Mouse (Mus musculus): Measurements from ENCODE around the gene Rere. TPM values are rescaled to one million over a fixed set of nuclear protein-coding genes. Genes with fewer than 3 reads are reported as not detected.

The Rere gene
- polyA plus RNA-seq, 1 experiment from 2014 or later, result 23.7 TPM

- no peaks in the 10 kb centered on the region for H3K27me3 ChIP-seq (replicated peaks)
- H3K36me3 ChIP-seq, result no peaks in the 10 kb centered on the region
- 57% methylated on average over 5 of the region's 5 CpGs for WGBS
- no peak overlapping the region for H3K4me3 ChIP-seq (replicated peaks)
- H3K9me3 ChIP-seq, result no peaks in the 10 kb centered on the region
- peaks cover 23% of the 10 kb centered on the region for H3K4me1 ChIP-seq
- H3K4me2 ChIP-seq, result no peak overlapping the region
- no peak overlapping the region for H3K9ac ChIP-seq
- peak overlapping the region; percentile 23; the same call in 1 of the 2 replicates for H3K27ac ChIP-seq
- no peak for ATAC-seq (ENCODE audit: insufficient read depth, low FRiP score, low read depth)
Measured at GRCm38 (mm10) chr4:150461011-150461410, 179.6 kb downstream of the Rere start.

- ATAC-seq (ENCODE audit: insufficient read depth, low FRiP score, low read depth), result peak; percentile 47; the same call in 1 of the 2 replicates
- Histone ChIP-seq H3K4me1 (peaks cover 23% of the 10 kb centered on the region), H3K9me3 (no peaks in the 10 kb centered on the region), H3K4me3 (replicated peaks) (no peak overlapping the region), H3K4me2 (no peak overlapping the region), H3K27me3 (replicated peaks) (no peaks in the 10 kb centered on the region), H3K9ac (no peak overlapping the region), H3K36me3 (no peaks in the 10 kb centered on the region), H3K27ac (no peak overlapping the region; the same call in 1 of the 2 replicates)
- 29% methylated on average over 6 of the region's 6 CpGs for WGBS
Measured at GRCm38 (mm10) chr4:150461427-150462189, 180.2 kb downstream of the Rere start.

GRCm38 (mm10) chr4:150462367-150462766 lies 180.9 kb downstream of the Rere start:
- peaks cover 23% of the 10 kb centered on the region for H3K4me1 ChIP-seq
- no peak overlapping the region for H3K9ac ChIP-seq
- H3K27me3 ChIP-seq (replicated peaks), result no peaks in the 10 kb centered on the region
- no peaks in the 10 kb centered on the region for H3K9me3 ChIP-seq
- H3K4me3 ChIP-seq (replicated peaks), result no peak overlapping the region
- WGBS, result 29% methylated on average over 4 of the region's 4 CpGs
- peak overlapping the region; percentile 64 for H3K27ac ChIP-seq
- no peak for ATAC-seq (ENCODE audit: insufficient read depth, low FRiP score, low read depth)
- H3K4me2 ChIP-seq, result 0 out of 2 replicates have a peak overlapping the region, but pooled peaks have one; percentile 8
- no peaks in the 10 kb centered on the region for H3K36me3 ChIP-seq

DNA sequence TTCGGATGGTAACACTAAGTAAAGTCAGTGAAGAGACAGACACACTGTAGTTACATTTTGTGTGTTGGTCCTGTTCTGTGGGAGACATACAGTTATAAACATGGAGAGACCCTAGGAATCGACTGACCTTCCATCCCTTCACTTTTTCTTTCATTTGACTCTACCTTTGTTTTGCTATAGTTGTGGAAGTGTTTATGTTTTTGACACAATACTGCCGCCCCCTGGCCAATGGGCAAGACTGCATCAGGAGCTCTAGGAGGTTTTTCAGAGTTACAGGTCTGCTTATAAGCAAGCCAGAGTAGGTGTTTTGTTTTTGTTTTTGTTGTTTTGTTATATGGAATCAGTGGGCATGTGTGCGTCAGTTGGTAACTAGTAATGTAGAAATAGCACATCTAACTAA lies 184.3 kb downstream of the Rere start:
- Histone ChIP-seq H3K4me3 (replicated peaks) (no peak overlapping the region), H3K27me3 (replicated peaks) (no peaks in the 10 kb centered on the region), H3K4me1 (peaks cover 12% of the 10 kb centered on the region), H3K27ac (no peak overlapping the region), H3K9ac (no peak overlapping the region), H3K9me3 (no peaks in the 10 kb centered on the region), H3K36me3 (0 out of 2 replicates have a peak, but pooled peaks cover 1% of the 10 kb centered on the region), H3K4me2 (no peak overlapping the region)
- 40% methylated on average over 4 of the region's 4 CpGs for WGBS
- no peak for ATAC-seq (ENCODE audit: insufficient read depth, low FRiP score, low read depth)

- 0 out of 2 replicates have a peak, but pooled peaks cover 5% of the 10 kb centered on the region for H3K36me3 ChIP-seq
- H3K9ac ChIP-seq, result no peak overlapping the region
- H3K27me3 ChIP-seq (replicated peaks), result no peaks in the 10 kb centered on the region
- no peaks in the 10 kb centered on the region for H3K9me3 ChIP-seq
- H3K4me3 ChIP-seq (replicated peaks), result no peak overlapping the region
- H3K4me2 ChIP-seq, result no peak overlapping the region
- ATAC-seq (ENCODE audit: insufficient read depth, low FRiP score, low read depth), result no peak
- 0 out of 2 replicates have a peak, but pooled peaks cover 3% of the 10 kb centered on the region for H3K4me1 ChIP-seq
- WGBS, result 77% methylated on average over 10 of the region's 10 CpGs
- H3K27ac ChIP-seq, result no peak overlapping the region
Measured at GRCm38 (mm10) chr4:150469274-150469673, 187.8 kb downstream of the Rere start.

GRCm38 (mm10) chr4:150470674-150471328 lies 189.4 kb downstream of the Rere start:
- no peak overlapping the region for H3K4me2 ChIP-seq
- H3K4me3 ChIP-seq (replicated peaks), result no peak overlapping the region
- H3K4me1 ChIP-seq, result no peaks in the 10 kb centered on the region
- 72% methylated on average over 4 of the region's 4 CpGs for WGBS
- no peak for ATAC-seq (ENCODE audit: insufficient read depth, low FRiP score, low read depth)
- H3K36me3 ChIP-seq, result 0 out of 2 replicates have a peak, but pooled peaks cover 5% of the 10 kb centered on the region
- H3K9ac ChIP-seq, result no peak overlapping the region
- no peak overlapping the region for H3K27ac ChIP-seq
- H3K9me3 ChIP-seq, result no peaks in the 10 kb centered on the region
- H3K27me3 ChIP-seq (replicated peaks), result no peaks in the 10 kb centered on the region

DNA sequence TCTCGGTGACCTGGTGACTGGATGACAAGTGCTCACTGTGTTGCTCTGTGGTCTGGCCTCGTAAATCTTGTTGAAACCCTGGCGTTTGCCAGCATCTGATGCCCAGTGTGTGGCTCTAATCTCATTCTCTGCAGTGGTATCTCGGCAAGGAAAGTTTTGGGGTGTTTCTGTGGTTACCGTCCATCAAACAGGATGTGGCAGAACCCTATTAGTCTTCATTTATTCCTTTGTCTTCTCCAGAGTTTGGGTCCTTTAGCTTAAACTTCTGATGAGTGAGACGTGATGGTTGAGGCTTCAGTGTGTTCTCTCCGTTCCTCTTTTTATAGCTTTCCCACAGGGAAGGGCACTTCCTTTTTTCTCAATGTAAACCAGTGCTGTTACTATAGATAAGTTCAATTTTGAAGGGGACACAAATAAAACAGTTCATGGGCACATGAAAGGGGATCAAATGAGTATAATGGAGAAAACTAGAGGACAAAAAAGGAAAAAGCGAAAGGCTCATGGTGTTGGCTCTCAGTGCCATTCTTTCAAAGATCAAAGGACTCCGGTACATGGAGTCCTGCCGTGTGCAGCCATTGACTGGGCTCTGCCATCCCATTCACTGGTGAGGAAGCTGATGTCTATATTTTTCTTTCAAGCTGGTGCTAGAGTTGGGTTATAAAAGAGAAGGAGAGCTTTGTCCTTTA lies 191.4 kb downstream of the Rere start:
- H3K4me3 ChIP-seq (replicated peaks), result no peak overlapping the region
- no peaks in the 10 kb centered on the region for H3K9me3 ChIP-seq
- ATAC-seq (ENCODE audit: insufficient read depth, low FRiP score, low read depth), result no peak
- H3K36me3 ChIP-seq, result peaks cover 6% of the 10 kb centered on the region; the same call in 1 of the 2 replicates
- no peak overlapping the region for H3K27ac ChIP-seq
- no peaks in the 10 kb centered on the region for H3K4me1 ChIP-seq
- no peak overlapping the region for H3K4me2 ChIP-seq
- no peak overlapping the region for H3K9ac ChIP-seq
- 58% methylated on average over 10 of the region's 10 CpGs for WGBS
- H3K27me3 ChIP-seq (replicated peaks), result no peaks in the 10 kb centered on the region

GRCm38 (mm10) chr4:150473437-150474070 lies 192.1 kb downstream of the Rere start:
- no peaks in the 10 kb centered on the region for H3K9me3 ChIP-seq
- no peak overlapping the region for H3K27ac ChIP-seq
- no peaks in the 10 kb centered on the region for H3K4me1 ChIP-seq
- H3K4me2 ChIP-seq, result no peak overlapping the region
- ATAC-seq (ENCODE audit: insufficient read depth, low FRiP score, low read depth), result no peak
- H3K27me3 ChIP-seq (replicated peaks), result no peaks in the 10 kb centered on the region
- no peak overlapping the region for H3K9ac ChIP-seq
- WGBS, result 88% methylated on average over 4 of the region's 4 CpGs
- no peak overlapping the region for H3K4me3 ChIP-seq (replicated peaks)
- H3K36me3 ChIP-seq, result peaks cover 9% of the 10 kb centered on the region; the same call in 1 of the 2 replicates

DNA sequence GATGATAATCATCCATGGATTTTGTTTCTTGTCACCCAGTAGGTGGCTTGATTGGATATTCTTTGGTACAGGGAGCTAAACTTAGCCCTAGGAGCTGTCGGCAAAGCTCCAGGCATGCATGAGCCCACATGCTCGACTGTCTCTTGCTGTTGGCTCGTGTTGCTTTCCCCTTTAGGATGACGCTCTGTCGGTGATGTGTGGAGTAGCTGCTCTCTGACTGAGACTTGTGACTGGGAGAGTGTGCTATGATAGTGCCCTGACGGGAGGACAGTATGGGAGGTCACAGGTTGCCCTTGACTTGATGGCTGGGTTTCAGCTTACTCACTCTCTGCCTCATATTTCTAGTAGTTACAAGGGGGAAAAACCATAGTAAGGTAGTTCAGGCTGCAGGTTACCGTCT lies 192.6 kb downstream of the Rere start:
- Histone ChIP-seq H3K4me2 (no peak overlapping the region), H3K27ac (no peak overlapping the region), H3K9ac (no peak overlapping the region), H3K9me3 (no peaks in the 10 kb centered on the region), H3K4me3 (replicated peaks) (no peak overlapping the region), H3K4me1 (no peaks in the 10 kb centered on the region), H3K27me3 (replicated peaks) (no peaks in the 10 kb centered on the region), H3K36me3 (peaks cover 9% of the 10 kb centered on the region; the same call in 1 of the 2 replicates)
- no peak for ATAC-seq (ENCODE audit: insufficient read depth, low FRiP score, low read depth)
- 83% methylated on average over 7 of the region's 7 CpGs for WGBS

DNA sequence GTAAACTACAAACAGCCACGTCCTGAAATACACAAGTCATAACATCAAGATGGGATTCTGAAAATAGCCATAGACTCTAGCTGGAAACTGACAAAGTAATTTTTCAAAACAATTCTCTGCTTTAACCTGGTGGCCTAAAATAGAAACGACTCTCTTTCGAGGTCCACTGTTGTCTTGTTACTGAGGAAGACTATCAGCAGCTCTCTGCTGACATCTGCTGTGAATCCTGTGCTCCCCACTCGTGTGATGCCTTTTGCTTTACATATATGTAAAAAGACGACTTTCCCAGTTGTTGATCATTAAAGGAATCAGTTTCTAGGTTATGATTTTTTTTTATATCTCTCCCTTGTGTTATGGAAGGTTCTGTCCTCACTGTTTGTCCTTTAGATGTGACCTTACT lies 194.8 kb downstream of the Rere start:
- no peak overlapping the region for H3K4me2 ChIP-seq
- H3K27me3 ChIP-seq (replicated peaks), result no peaks in the 10 kb centered on the region
- no peak overlapping the region for H3K27ac ChIP-seq
- no peaks in the 10 kb centered on the region for H3K4me1 ChIP-seq
- WGBS, result 43% methylated on average over 5 of the region's 5 CpGs
- H3K9ac ChIP-seq, result no peak overlapping the region
- H3K9me3 ChIP-seq, result no peaks in the 10 kb centered on the region
- no peak overlapping the region for H3K4me3 ChIP-seq (replicated peaks)
- ATAC-seq (ENCODE audit: insufficient read depth, low FRiP score, low read depth), result no peak
- H3K36me3 ChIP-seq, result peaks cover 4% of the 10 kb centered on the region; the same call in 1 of the 2 replicates

- peaks cover 4% of the 10 kb centered on the region; the same call in 1 of the 2 replicates for H3K36me3 ChIP-seq
- 84% methylated on average over 6 of the region's 6 CpGs for WGBS
- H3K9ac ChIP-seq, result no peak overlapping the region
- H3K9me3 ChIP-seq, result no peaks in the 10 kb centered on the region
- no peak overlapping the region for H3K4me2 ChIP-seq
- no peak overlapping the region for H3K4me3 ChIP-seq (replicated peaks)
- H3K4me1 ChIP-seq, result no peaks in the 10 kb centered on the region
- ATAC-seq (ENCODE audit: insufficient read depth, low FRiP score, low read depth), result no peak
- no peaks in the 10 kb centered on the region for H3K27me3 ChIP-seq (replicated peaks)
- no peak overlapping the region for H3K27ac ChIP-seq
Measured at GRCm38 (mm10) chr4:150478006-150478405, 196.6 kb downstream of the Rere start.

All from stomach, embryonic 15.5 days (tissue).